Comparison of ENCODE assay signal across 8 mouse cellular contexts in the genomic region with DNA sequence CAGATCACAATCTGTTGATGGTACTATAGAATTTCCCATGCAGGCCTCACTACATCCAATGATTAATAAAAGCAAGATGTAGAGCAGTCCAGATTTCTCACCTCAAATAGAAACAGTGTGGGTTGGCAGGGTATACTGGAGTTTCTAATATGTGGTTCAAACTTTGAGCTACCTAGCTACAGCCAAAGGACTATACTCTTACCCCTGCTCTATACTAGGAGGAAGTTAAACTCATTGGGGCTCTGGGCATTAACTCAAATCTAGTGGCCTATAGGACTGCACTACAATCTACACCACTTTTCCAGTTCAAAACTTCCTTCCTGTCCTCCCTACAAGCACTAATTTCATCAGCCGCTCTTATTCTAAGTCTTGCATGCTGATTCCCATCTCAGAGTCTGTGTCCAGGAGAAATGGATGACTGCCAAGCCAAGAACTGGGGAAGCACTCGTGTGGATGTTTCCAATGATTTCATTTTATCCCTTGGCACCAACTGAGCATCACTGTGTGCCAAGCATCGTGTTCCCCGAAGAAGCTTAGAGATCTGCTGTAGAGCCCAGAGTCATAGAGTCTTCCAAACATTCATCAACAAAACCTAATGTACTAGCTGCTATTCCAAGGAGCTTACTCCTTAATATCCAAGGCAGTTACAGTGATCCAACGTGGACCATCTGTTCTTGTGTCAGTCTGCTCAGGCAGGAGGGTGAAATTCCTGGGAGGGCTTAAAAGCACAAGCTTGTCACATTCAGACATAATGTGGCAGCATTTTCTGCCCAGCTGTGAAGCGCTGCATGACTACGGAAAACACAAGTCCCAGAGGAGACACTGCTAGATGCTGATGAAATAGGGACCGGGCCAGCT.
DNase-seq lines count a peak whose midpoint lies in the region; ATAC-seq lines count a peak whose summit lies in the region.

No protein-coding gene starts in this region.

- no peak overlapping the region for H3K4me3 ChIP-seq in embryonic facial prominence, embryonic 14.5 days (ENCODE audit: low read depth, low read length)
- no peak overlapping the region for H3K4me3 ChIP-seq in embryonic facial prominence, embryonic 10.5 days
- no peak overlapping the region for H3K4me3 ChIP-seq in lung, embryonic 16.5 days (ENCODE audit: low read length)

- DNase-seq in embryonic facial prominence, embryonic 14.5 days (ENCODE audit: low spot score), result peak; percentile 84
- no peak for DNase-seq in embryonic facial prominence, embryonic 10.5 days (ENCODE audit: low spot score)
- peak; percentile 16 for DNase-seq in cerebellum, adult 9-10 months
- peak; percentile 31 to 42 for DNase-seq in heart, postnatal 14 days
- peak; percentile 54 for DNase-seq in telencephalon, adult 2 months (ENCODE audit: low read depth, low spot score)

- no peaks in the 10 kb centered on the region for H3K9me3 ChIP-seq in embryonic facial prominence, embryonic 14.5 days (ENCODE audit: control insufficient read depth, low read length)
- no peaks in the 10 kb centered on the region for H3K9me3 ChIP-seq in embryonic facial prominence, embryonic 10.5 days
- no peaks in the 10 kb centered on the region for H3K9me3 ChIP-seq in lung, embryonic 16.5 days (ENCODE audit: control insufficient read depth, low read length)

- no peak overlapping the region for H3K9ac ChIP-seq in embryonic facial prominence, embryonic 14.5 days (ENCODE audit: low read depth, low read length)
- no peak overlapping the region for H3K9ac ChIP-seq in lung, embryonic 16.5 days (ENCODE audit: low read length)

- 44% methylated on average over 8 of the region's 8 CpGs for WGBS in embryonic facial prominence, embryonic 14.5 days
- 82% methylated on average over 8 of the region's 8 CpGs for WGBS in embryonic facial prominence, embryonic 10.5 days
- 48% methylated on average over 8 of the region's 8 CpGs for WGBS in lung, embryonic 16.5 days

- no peaks in the 10 kb centered on the region for H3K4me1 ChIP-seq in embryonic facial prominence, embryonic 14.5 days (ENCODE audit: control insufficient read depth, insufficient read depth, low read length)
- no peaks in the 10 kb centered on the region for H3K4me1 ChIP-seq in embryonic facial prominence, embryonic 10.5 days
- no peaks in the 10 kb centered on the region; the same call in 1 of the 2 replicates for H3K4me1 ChIP-seq in lung, embryonic 16.5 days (replicated peaks; ENCODE audit: control insufficient read depth, insufficient read depth, low read length)

- ATAC-seq in embryonic facial prominence, embryonic 14.5 days (ENCODE audit: low read depth), result peak; percentile 76
- peak; percentile 67 for ATAC-seq in lung, embryonic 16.5 days (ENCODE audit: low read depth)
- ATAC-seq in megakaryocyte, adult 5-6 weeks (ENCODE audit: poor library complexity, severe bottlenecking), result no peak
- ATAC-seq in granulocyte monocyte progenitor cell, adult 5-6 weeks (replicated peaks; ENCODE audit: poor library complexity, severe bottlenecking), result no peak

- H3K4me2 ChIP-seq in embryonic facial prominence, embryonic 14.5 days (ENCODE audit: low read depth, low read length), result no peak overlapping the region
- H3K4me2 ChIP-seq in lung, embryonic 16.5 days (ENCODE audit: low read depth, low read length), result no peak overlapping the region

- H3K36me3 ChIP-seq in embryonic facial prominence, embryonic 14.5 days (ENCODE audit: control insufficient read depth, insufficient read depth, low read length), result no peaks in the 10 kb centered on the region
- H3K36me3 ChIP-seq in embryonic facial prominence, embryonic 10.5 days (replicated peaks), result no peaks in the 10 kb centered on the region
- H3K36me3 ChIP-seq in lung, embryonic 16.5 days (ENCODE audit: control insufficient read depth, insufficient read depth, low read length), result no peaks in the 10 kb centered on the region

- 0 out of 2 replicates have a peak overlapping the region, but pooled peaks have one; percentile 11 for H3K27ac ChIP-seq in embryonic facial prominence, embryonic 14.5 days (replicated peaks; ENCODE audit: low read depth, low read length)
- no peak overlapping the region for H3K27ac ChIP-seq in embryonic facial prominence, embryonic 10.5 days (replicated peaks)
- no peak overlapping the region for H3K27ac ChIP-seq in lung, embryonic 16.5 days (ENCODE audit: low read length)

- no peaks in the 10 kb centered on the region for H3K27me3 ChIP-seq in embryonic facial prominence, embryonic 14.5 days (replicated peaks; ENCODE audit: control insufficient read depth, insufficient read depth, low read length)
- H3K27me3 ChIP-seq in embryonic facial prominence, embryonic 10.5 days (replicated peaks; ENCODE audit: low read depth, poor library complexity, severe bottlenecking), result no peaks in the 10 kb centered on the region
- no peaks in the 10 kb centered on the region for H3K27me3 ChIP-seq in lung, embryonic 16.5 days (ENCODE audit: control insufficient read depth, insufficient read depth, low read depth, low read length)

- intact Hi-C loops in heart, postnatal 14 days (cut with DNase I), result no loop called here

Comparison
In these comparisons a context has a peak if more than half of its experiments do, and no peak if none do; other contexts are left out.
1. ATAC-seq: peak in embryonic facial prominence, embryonic 14.5 days (single experiment) and lung, embryonic 16.5 days (single experiment); none in megakaryocyte, adult 5-6 weeks (single experiment) and granulocyte monocyte progenitor cell, adult 5-6 weeks (single experiment).